Mouse (Mus musculus) retina, postnatal 7 days (tissue): Measurements from ENCODE around the gene Afp.

Experiments used
- DNase-seq: peaks from one replicate; pipeline ENCODE4 v3.0.0-alpha.2; 2012; ENCODE audit warnings: low read depth, low spot score

The Afp gene

DNA sequence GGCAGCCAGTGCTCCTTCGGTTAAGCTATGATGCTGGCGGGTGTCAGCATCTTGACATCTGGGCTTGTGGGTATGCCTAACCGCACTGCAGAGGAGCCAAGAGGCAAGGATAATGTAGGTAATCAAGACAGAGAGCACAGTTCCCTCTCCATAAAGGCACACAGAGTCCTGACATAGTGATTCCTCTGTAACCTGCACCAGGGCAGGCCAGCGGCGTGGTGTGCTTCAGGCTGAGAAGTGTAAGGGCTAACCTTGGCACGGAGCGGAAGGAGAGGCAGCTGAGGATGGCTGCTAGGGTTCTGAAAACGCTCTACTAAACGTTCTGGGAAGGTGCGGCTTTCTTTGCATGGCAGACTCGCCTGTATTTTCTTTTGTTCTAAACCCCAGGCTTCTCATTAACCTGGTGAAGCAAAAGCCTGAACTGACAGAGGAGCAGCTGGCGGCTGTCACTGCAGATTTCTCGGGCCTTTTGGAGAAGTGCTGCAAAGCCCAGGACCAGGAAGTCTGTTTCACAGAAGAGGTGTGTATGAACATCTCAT, 16.9 kb downstream of the Afp start:
- DNase-seq, result no peak

DNA sequence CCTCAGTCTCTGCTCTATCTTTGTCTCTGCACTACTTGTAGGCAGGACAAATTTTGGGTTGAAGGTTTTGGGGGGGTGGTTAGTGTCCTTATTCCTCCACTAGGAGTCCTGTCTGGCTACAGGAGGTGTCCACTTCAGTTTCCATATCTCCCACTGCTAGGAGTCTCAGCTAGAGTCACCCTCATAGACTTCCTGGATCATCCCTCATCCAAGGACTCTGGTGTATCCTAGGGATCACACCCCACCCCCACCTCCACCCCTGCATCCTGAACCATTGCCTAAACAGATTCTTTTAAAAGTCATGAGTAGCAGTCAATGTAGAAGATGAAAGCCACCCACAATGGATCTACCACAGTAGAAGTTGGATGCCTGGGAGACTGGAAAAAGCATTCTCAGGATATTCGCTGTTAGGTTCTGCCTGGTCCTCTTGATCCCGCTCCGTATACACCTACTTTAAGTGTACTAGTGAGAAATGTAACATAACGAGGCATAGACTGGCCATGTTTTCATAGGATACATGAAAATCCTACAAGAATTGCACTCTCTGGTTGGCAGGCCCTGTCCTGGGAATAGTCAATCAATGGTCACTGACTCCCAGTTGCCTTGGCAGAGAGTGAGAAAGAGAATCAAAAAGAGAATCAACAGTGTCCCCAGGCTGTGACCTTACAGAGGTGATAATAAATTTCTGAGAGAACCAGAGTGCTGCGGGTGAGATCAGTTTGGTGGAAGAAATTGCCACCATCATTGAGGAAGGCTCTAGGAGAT, 19.5 kb downstream of the Afp start:
- DNase-seq, result no peak

GRCm38 (mm10) chr5:90512288-90512955, 21.9 kb downstream of the Afp start:
- DNase-seq, result no peak

- DNase-seq, result no peak
These were observed 25.0 kb downstream of the Afp start for GRCm38 (mm10) chr5:90515561-90515960.

GRCm38 (mm10) chr5:90518356-90519100, 28.0 kb downstream of the Afp start, which contains the start of gene Afm:
Afm (plus strand) TSS chr5:90518932.
- DNase-seq, result no peak

DNA sequence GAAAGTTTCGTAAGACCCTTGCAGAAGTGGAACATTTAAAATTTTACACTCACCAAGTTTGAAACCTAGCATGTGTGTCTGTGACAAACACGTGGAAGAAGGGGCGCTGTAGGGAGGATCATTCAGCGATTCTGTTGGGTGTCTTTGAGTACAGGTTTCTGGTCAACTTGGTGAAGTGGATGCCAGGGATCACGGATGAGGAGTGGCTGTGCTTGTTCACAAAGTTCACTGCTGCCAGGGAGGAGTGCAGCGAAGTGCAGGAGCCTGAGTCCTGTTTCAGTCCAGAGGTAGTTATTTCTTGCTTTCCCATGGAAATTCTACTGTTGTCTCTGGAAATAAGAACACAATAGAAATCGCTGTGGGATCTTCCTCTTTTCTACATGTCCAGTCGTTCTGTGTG, 60.7 kb downstream of the Afp start:
- no peak for DNase-seq

DNA sequence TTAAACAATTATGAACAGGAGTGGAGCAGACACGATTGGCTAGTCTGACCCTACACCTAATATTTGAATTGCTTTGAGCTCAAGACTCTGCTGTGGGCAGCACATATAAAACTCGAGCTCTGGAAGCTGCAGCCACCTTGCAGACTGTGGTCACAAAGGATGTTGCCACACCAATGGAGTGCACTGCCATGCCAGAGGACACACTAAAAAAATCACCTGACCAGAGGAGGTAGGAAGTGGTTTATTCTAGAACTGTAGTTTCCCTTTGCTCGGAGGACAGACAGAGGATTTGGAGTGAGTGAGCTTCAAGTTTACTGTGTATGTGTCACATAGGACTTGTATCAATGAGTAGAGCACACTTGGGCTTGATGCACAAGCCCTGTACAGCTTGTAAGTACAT, 65.5 kb downstream of the Afp start:
- DNase-seq, result no peak
